In genomic region chr4:106627809-106628208, GRCm38 (mm10) we compare ENCODE assay signal across 18 mouse cellular contexts. TPM values are rescaled to one million over a fixed set of nuclear protein-coding genes. Genes with fewer than 3 reads are reported as not detected.
"Had no signal": no experiment of that assay in that cellular context is flagged by ENCODE, and none has a peak within 500 bp of the region (broad histone marks: within the 10 kb centered on the region; RNA-seq: fewer than 3 reads in every experiment).

No protein-coding gene starts in this region.

- H3K9ac ChIP-seq: limb, embryonic 15.5 days; liver, embryonic 12.5 days; lung, embryonic 14.5 days; stomach, embryonic 15.5 days had no signal

- H3K9me3 ChIP-seq: limb, embryonic 15.5 days; liver, embryonic 12.5 days; midbrain, embryonic 10.5 days; stomach, embryonic 15.5 days had no signal

- H3K4me3 ChIP-seq: limb, embryonic 15.5 days; liver, embryonic 12.5 days; midbrain, embryonic 10.5 days; stomach, embryonic 15.5 days had no signal

- H3K4me2 ChIP-seq: limb, embryonic 15.5 days; liver, embryonic 12.5 days; lung, embryonic 14.5 days; stomach, embryonic 15.5 days had no signal

- H3K4me1 ChIP-seq: liver, embryonic 12.5 days had no signal

- H3K27ac ChIP-seq: limb, embryonic 15.5 days; liver, embryonic 12.5 days; midbrain, embryonic 10.5 days had no signal

- H3K36me3 ChIP-seq: limb, embryonic 15.5 days; liver, embryonic 12.5 days; midbrain, embryonic 10.5 days; stomach, embryonic 15.5 days had no signal

- DNase-seq: lung, embryonic 14.5 days; lung, postnatal 10 days; lung, postnatal 4 days; right cerebral cortex, postnatal 14 days; thymus, postnatal 36 days had no signal

- ATAC-seq: liver, embryonic 12.5 days; midbrain, embryonic 16.5 days had no signal

RNA-seq across cellular contexts. Expression of gene Ttc22, which starts 5.6 kb away (rescaled TPM):
- total RNA-seq: megakaryocyte, adult 5-6 weeks had no signal
- polyA plus RNA-seq: midbrain, embryonic 10.5 days had no signal

RNA-seq across cellular contexts. Expression of gene Lexm, which starts 10.8 kb away (rescaled TPM):
- total RNA-seq: layer of hippocampus, adult 18-20 months; left cerebral cortex, adult 18-20 months; megakaryocyte, adult 5-6 weeks had no signal
- polyA plus RNA-seq: kidney, embryonic 16.5 days; limb, embryonic 15.5 days; liver, embryonic 16.5 days; lung, embryonic 14.5 days; midbrain, embryonic 10.5 days; midbrain, embryonic 16.5 days; neural tube, embryonic 14.5 days; spleen, adult 2 months; stomach, embryonic 15.5 days; thymus, postnatal 0 days had no signal
